Mouse (Mus musculus) CD4-positive, CD25-positive, alpha-beta regulatory T cell, adult 9 weeks (primary cell): Measurements from ENCODE around the gene Gm20379. TPM values are rescaled to one million over a fixed set of nuclear protein-coding genes. Genes with fewer than 3 reads are reported as not detected.

Source experiments
- polyA plus RNA-seq: library from polyadenylated mRNA; unstranded; fragments of 100-300 nt; shearing (Covaris generic); gene quantifications from one replicate; pipeline ENCODE4 v1.2.1, GENCODE M21; 2017

Gm20379 gene
- 1.9 TPM for polyA plus RNA-seq

DNA sequence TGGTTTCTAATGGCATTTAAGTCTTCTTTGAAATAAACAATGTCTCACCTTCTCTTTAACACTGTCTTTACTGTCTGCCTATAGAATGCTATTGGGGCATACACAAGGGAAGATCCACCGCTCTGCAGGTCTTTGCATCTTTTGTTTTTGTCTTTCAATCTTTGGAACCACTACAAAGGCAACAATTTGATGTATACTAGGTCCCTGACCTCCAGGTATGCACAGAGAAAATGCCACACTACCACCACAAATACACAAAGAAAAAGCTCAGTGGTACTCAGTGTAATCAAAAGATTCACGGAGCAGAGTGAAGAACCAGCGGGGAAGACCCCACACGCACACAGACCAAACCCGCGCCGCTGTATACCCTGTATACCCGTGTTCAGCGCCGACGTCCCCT, at the start of gene Gm20379:
TSS of gene Gm20379 (plus strand) at position 301 of the 400 bp plus-strand sequence.

DNA sequence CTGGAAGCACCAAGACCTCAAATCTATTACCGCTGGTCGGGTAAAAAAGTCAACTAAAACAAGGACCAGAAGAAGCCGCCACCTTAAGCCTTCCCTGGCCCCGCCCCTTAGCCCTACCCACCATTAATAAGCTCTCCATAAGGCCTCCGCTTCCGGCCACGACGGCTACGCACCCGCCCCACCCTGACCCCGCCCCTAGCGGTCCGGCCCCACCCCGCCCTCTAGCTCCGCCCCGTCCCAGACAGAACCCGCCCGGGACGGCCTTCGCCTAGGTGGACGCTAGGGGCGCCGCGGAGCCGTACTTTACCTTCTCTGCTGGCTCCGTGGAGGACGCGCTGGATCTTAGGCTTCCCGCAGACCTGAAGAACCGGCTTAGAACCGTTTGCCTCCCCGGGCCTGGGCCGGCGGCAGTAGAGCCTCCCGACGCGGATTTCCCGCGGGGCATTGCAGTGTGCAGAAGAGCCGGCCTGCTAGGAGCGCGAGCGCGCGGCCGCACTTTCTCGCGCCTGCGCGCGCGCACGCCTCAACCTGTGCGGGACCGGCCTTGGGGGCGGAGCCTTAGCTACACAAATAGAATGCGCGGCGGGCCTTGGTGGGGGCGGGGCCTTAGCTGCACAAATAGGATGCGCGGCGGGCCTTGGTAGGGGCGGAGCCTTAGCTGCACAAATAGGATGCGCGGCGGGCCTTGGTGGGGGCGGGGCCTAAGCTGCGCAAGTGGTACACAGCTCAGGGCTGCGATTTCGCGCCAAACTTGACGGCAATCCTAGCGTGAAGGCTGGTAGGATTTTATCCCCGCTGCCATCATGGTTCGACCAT, 48.9 kb downstream of the Gm20379 start, which contains the start of the genes Dhfr and Msh3:
TSS of gene Dhfr (plus strand) at position 271 of the 816 bp plus-strand sequence.
TSS of gene Msh3 (minus strand) at position 548 of the 816 bp plus-strand sequence.

Other genes with a start within 250 kb of the Gm20379 start
- 6.2 TPM for gene Rasgrf2, start 174.3 kb upstream of the Gm20379 start, polyA plus RNA-seq
- gene Dhfr, start 48.7 kb downstream of the Gm20379 start, polyA plus RNA-seq = 3.1 TPM
- gene Msh3, start 49.0 kb downstream of the Gm20379 start, polyA plus RNA-seq = 36.2 TPM
- gene Ankrd34b, start 119.9 kb downstream of the Gm20379 start, polyA plus RNA-seq = 0.14 TPM
- gene Fam151b, start 178.0 kb downstream of the Gm20379 start, polyA plus RNA-seq = 8.4 TPM
- 16.0 TPM for gene Zfyve16, start 224.9 kb downstream of the Gm20379 start, polyA plus RNA-seq